Mouse (Mus musculus): ENCODE results near the gene Ccno.
A peak's percentile ranks its signal among the peaks of the same experiment; 100 is the strongest.
"Not testable (repeated sequence)": the region's sequence is repeated elsewhere in the genome, so short reads cannot be mapped to it uniquely, and the experiment has no call there.

Ccno gene

DNA sequence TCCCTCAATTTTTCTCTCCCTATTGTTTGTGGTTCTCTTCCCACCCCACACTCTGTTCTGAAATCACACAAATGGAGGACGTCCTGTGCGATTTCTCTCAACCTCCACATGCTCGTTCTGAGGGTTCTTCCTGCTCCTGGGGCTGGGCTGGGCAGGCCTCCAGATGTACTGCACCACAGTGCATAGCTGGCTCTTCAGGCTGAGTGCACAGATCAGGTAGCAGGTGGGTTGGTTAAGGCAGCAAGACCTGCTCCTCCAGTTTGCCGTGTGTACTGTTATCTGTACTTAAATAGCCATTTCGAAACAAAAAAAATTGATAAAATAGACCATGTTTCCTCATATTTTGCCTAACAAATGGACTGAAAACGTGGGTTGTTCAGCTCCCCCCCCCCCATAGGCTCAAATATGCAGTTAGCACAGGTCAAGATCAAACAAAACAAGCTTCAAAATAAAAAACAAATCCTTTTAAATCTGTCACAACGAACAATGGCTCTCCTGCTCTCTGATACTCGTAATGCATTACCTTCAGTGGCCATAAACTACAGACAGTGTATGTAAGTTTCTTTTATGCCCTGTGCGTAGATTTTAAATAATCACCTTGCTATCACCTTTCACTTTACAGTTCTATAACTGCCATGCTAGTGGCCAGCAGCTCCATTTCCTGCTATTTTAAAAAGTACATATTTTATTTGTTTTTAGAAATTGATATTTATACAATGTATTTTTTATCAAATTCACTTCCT lies 13.1 kb downstream of the Ccno start:
- no peak for DNase-seq

GRCm38 (mm10) chr13:113012683-113013082 lies 25.1 kb downstream of the Ccno start:
- no peak for DNase-seq

DNA sequence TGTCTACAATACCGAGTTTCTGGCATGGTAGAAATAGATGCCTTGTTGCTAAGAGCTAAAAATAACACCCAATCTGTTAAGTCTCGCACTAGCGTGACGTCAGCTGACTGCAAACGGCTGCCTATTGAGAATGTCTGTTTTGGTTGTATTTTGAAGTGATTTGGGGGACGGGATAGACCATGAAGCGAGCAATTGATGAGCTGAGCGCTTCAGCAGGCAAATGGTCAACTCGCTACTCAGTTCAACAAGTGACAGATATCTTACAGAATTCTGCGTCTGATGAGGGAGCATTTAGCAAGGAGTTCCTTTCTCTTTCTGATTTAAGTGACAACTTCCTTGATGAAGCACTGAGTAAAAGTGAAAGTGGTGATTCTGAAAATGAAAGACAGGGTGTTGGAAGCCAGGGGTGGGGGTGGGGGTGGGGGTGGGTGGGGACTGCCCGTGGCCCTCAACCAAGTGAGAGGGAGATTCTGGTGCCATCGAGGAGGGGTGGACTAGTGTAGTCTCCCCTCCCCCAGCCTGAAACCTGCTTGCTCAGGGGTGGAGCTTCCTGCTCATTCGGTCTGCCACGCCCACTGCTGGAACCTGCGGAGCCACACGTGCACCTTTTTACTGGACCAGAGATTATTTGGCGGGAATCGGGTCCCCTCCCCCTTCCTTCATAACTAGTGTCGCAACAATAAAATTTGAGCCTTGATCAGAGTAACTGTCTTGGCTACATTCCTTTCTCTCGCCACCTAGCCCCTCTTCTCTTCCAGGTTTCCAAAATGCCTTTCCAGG lies 25.8 kb downstream of the Ccno start:
- not testable (repeated sequence) for DNase-seq

GRCm38 (mm10) chr13:113021521-113021920 lies 33.9 kb downstream of the Ccno start:
- DNase-seq = no peak

GRCm38 (mm10) chr13:113022467-113022866 lies 34.9 kb downstream of the Ccno start:
- no peak for DNase-seq

GRCm38 (mm10) chr13:113023274-113024143 lies 35.9 kb downstream of the Ccno start:
- DNase-seq = peak; percentile 56

DNA sequence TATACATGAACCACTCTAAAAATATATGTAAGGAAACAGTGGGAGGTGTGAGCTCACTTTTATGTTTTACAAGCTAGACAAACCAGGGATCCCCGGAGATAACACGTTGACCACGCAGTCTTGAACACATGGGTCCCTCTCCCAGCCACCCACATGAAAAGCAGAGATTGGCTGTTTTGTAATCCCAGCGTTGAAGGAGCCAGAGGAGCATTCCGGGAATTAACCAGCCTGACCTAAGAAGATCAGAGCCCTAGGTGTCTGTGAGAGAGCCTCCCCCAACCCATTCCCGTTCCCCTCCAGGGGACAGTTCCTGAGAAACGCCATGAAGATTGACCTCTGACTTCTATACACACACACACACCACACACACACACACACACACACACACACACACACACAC lies 43.7 kb downstream of the Ccno start:
- no peak for DNase-seq

DNA sequence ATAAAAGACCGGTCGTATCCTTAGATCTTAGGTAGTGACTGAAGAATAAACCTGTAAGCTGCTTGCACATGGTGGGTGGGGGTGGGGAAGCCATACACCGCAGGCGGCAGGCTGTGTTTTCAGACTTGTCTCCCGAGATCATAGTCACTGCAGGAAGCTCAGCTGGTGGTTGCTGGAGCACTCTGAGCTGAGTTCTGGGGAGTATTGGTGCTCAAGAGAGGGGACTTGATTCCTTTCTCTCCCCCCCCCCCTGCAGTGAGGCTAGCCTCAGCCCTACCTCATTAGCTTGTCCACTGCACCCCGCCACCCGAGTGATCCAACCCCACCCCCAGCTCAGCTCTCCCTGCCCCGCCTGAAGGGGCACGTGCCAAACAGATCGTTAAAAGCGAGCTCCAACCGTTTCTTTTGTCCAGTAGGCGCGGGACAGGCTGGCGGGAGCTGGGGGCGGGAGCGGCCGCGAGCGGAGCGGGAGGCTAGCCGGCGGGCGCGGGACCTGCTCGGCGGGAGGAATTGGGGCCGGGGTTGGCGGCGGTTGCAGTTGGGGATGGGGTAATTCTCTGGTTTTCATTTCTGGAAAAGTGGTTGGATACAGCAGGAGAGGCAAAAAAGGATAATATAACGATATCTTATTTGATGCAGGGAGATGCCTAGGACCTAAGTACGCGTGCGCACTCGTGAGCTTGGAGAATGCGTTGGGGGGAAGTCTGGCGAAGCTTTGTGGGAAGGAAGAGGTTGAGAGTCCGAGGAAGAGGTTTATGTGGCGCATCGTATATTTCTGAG lies 44.4 kb downstream of the Ccno start:
- DNase-seq = peak; percentile 63

GRCm38 (mm10) chr13:113032831-113033230 lies 45.2 kb downstream of the Ccno start:
- DNase-seq = no peak

DNA sequence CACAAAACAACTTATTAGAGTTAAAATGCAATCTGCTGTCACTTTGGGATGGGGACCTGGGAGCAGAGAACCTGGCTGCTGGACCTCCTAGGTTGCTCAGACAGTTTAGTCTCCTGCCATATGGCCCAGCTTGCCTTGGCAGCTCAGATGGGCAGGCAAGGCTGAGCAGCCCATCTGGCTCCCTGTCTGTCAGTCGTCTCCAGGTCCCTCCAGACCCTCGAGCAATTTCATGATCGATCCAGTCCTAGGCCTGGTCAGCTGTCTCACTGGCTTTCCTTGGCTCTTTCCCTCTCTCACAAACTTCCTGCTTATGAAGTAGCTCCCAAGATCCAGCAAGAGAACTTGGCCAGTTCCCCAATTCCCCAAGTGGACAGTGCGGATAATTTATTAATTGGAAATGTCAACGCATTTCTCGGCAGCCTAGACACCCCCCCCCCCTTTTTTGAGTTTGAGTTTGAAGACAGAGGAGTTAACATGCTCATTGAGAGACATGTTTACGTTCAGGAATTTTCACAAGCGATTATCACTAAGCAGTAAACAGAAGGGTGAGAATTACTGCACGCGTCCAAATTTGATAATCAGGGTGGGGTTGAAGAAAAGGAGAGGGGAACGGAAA lies 46.8 kb downstream of the Ccno start:
- DNase-seq = no peak

GRCm38 (mm10) chr13:113034950-113035421 lies 47.4 kb downstream of the Ccno start, which contains the start of gene Cdc20b:
Gene Cdc20b, plus strand, starts transcription at chr13:113035111.
- peak; percentile 89 for DNase-seq

GRCm38 (mm10) chr13:113035852-113036251 lies 48.2 kb downstream of the Ccno start:
- DNase-seq = peak; percentile 67

All from thymus, postnatal 4 days (tissue).